Mouse (Mus musculus) retina, postnatal 1 day (tissue): ENCODE measurements at regions not wholly inside any gene's neighbourhood (a gene's known extent, or its start where the extent isn't known, plus 50 kb on each side); places are given as distances from the start of the nearest gene placed in this dataset.

ENCODE experiments used
- DNase-seq: peaks from one replicate; pipeline ENCODE4 v3.0.0-alpha.2; 2012

- no peak for DNase-seq
Observed at GRCm38 (mm10) chr13:28514245-28514644, 256.9 kb downstream of the Gm11361 start.

- DNase-seq = no peak
Observed at GRCm38 (mm10) chr13:28513336-28513735, 256.0 kb downstream of the Gm11361 start.

GRCm38 (mm10) chr13:28512573-28513334, 255.4 kb downstream of the Gm11361 start:
- peak; percentile 76 for DNase-seq

GRCm38 (mm10) chr13:28508184-28508583, 250.9 kb downstream of the Gm11361 start:
- no peak for DNase-seq

GRCm38 (mm10) chr13:28507783-28508182, 250.5 kb downstream of the Gm11361 start:
- DNase-seq = no peak

- no peak for DNase-seq
Observed at GRCm38 (mm10) chr13:28504340-28504739, 247.0 kb downstream of the Gm11361 start.

- no peak for DNase-seq
Observed at GRCm38 (mm10) chr13:28502171-28502570, 244.8 kb downstream of the Gm11361 start.

- DNase-seq = no peak
Observed at GRCm38 (mm10) chr13:28500697-28501096, 243.4 kb downstream of the Gm11361 start.

GRCm38 (mm10) chr13:28497483-28497882, 240.2 kb downstream of the Gm11361 start:
- no peak for DNase-seq

- DNase-seq = no peak
Observed at GRCm38 (mm10) chr13:28492015-28492414, 234.7 kb downstream of the Gm11361 start.

- DNase-seq = no peak
Observed at GRCm38 (mm10) chr13:28483727-28484126, 226.4 kb downstream of the Gm11361 start.

GRCm38 (mm10) chr13:28481224-28481965, 224.1 kb downstream of the Gm11361 start:
- DNase-seq = peak; percentile 84

GRCm38 (mm10) chr13:28466151-28466550, 208.8 kb downstream of the Gm11361 start:
- no peak for DNase-seq

GRCm38 (mm10) chr13:28465187-28465880, 208.0 kb downstream of the Gm11361 start:
- DNase-seq = no peak

GRCm38 (mm10) chr13:28461281-28461680, 204.0 kb downstream of the Gm11361 start:
- DNase-seq = no peak

- DNase-seq = no peak
Observed at GRCm38 (mm10) chr13:28457403-28457802, 200.1 kb downstream of the Gm11361 start.

GRCm38 (mm10) chr13:28455878-28456277, 198.6 kb downstream of the Gm11361 start:
- no peak for DNase-seq

GRCm38 (mm10) chr13:28455016-28455415, 197.7 kb downstream of the Gm11361 start:
- DNase-seq = no peak

- peak; percentile 38 for DNase-seq
Observed at GRCm38 (mm10) chr13:28450699-28451445, 193.5 kb downstream of the Gm11361 start.

- DNase-seq = no peak
Observed at GRCm38 (mm10) chr13:28449026-28449425, 191.7 kb downstream of the Gm11361 start.

GRCm38 (mm10) chr13:28442250-28442649, 184.9 kb downstream of the Gm11361 start:
- no peak for DNase-seq

GRCm38 (mm10) chr13:28433445-28433844, 176.1 kb downstream of the Gm11361 start:
- DNase-seq = no peak

GRCm38 (mm10) chr13:28432017-28432416, 174.7 kb downstream of the Gm11361 start:
- DNase-seq = no peak
